Mouse (Mus musculus): ENCODE measurements around the gene Rere. TPM values are rescaled to one million over a fixed set of nuclear protein-coding genes. Genes with fewer than 3 reads are reported as not detected.

The Rere gene
- polyA plus RNA-seq, 2 experiments = 4.8 to 5.1 TPM

DNA sequence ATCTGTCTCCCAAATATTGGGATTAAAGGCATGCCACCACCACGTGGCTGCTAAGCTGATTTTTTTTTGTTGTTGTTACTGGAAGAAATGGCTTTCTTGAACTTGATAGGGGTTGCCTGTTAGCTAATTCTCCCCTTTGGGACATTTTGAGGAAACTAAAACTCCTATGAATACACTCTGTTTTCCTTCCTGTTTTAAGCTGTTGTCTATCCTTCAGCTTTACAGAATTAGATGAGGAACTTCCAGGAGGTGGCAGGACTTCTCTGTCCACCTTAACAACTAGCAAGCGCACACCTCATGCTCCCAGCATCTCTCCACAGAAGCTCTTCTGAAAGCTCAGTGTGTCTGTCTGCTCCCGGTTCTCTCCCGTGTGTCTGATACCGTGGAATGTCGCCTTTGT is 157.2 kb downstream of the Rere start:
- Histone ChIP-seq H3K4me1 (replicated peaks; ENCODE audit: control insufficient read depth in 2 of 2, insufficient read depth in 2 of 2, low read length in 1 of 2) (peaks cover 0 to 3% of the 10 kb centered on the region in 2 experiments; a peak in 2 of 4 replicates), H3K27me3 (ENCODE audit: control insufficient read depth, insufficient read depth, low read length) (no peaks in the 10 kb centered on the region), H3K4me2 (ENCODE audit: low read depth) (no peak overlapping the region), H3K9ac (replicated peaks) (no peak overlapping the region), H3K9me3 (ENCODE audit: control insufficient read depth, low read length) (no peaks in the 10 kb centered on the region), H3K27ac (no peak overlapping the region), H3K4me3 (ENCODE audit: insufficient read depth in 1 of 2, low read depth in 2 of 2, low read length in 2 of 2) (no peak overlapping the region), H3K36me3 (replicated peaks; ENCODE audit: control insufficient read depth, insufficient read depth, low read depth) (no peaks in the 10 kb centered on the region)
- no peak for TF ChIP-seq CTCF (IDR thresholded peaks at IDR 0.05; ENCODE audit: low read depth)
- TF ChIP-seq EP300 (IDR thresholded peaks at IDR 0.05; ENCODE audit: low read depth) = no peak
- DNase-seq (ENCODE audit: low read depth in 3 of 3, low spot score in 3 of 3) = no peak
- ATAC-seq (ENCODE audit: insufficient read depth) = no peak
- WGBS (ENCODE audit: insufficient replicate concordance) = 67% methylated on average over 6 of the region's 6 CpGs

DNA sequence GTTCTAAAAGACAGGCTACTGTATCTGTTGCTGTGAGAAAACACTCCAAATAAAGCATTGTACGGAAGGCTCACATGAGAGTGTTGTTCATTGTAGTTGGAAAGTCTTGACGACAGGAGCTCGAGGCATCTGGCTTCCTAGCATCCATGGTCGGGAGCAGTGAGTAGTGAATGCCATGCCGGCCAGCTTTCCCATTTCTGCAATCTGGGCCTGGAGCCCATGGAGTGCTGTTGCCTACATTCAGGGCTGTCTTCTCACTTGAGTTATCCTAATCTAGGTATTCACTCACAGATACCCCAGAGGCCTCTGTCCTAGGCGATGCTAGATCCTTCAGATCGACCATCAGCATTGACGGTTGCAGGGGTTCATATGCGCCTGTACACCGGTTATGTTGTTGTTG is 160.5 kb downstream of the Rere start:
- DNase-seq (ENCODE audit: low read depth in 3 of 3, low spot score in 3 of 3) = no peak
- Histone ChIP-seq H3K4me2 (ENCODE audit: low read depth) (no peak overlapping the region), H3K9me3 (ENCODE audit: control insufficient read depth, low read length) (no peaks in the 10 kb centered on the region), H3K27me3 (ENCODE audit: control insufficient read depth, insufficient read depth, low read length) (no peaks in the 10 kb centered on the region), H3K9ac (replicated peaks) (no peak overlapping the region), H3K4me3 (ENCODE audit: insufficient read depth in 1 of 2, low read depth in 2 of 2, low read length in 2 of 2) (no peak overlapping the region), H3K36me3 (replicated peaks; ENCODE audit: control insufficient read depth, insufficient read depth, low read depth) (no peaks in the 10 kb centered on the region), H3K4me1 (replicated peaks; ENCODE audit: control insufficient read depth in 2 of 2, insufficient read depth in 2 of 2, low read length in 1 of 2) (peaks cover 0 to 1% of the 10 kb centered on the region in 2 experiments; a peak in 1 of 4 replicates), H3K27ac (no peak overlapping the region)
- no peak for TF ChIP-seq CTCF (IDR thresholded peaks at IDR 0.05; ENCODE audit: low read depth)
- no peak for TF ChIP-seq EP300 (IDR thresholded peaks at IDR 0.05; ENCODE audit: low read depth)
- 81% methylated on average over 10 of the region's 10 CpGs for WGBS (ENCODE audit: insufficient replicate concordance)
- ATAC-seq (ENCODE audit: insufficient read depth) = no peak

DNA sequence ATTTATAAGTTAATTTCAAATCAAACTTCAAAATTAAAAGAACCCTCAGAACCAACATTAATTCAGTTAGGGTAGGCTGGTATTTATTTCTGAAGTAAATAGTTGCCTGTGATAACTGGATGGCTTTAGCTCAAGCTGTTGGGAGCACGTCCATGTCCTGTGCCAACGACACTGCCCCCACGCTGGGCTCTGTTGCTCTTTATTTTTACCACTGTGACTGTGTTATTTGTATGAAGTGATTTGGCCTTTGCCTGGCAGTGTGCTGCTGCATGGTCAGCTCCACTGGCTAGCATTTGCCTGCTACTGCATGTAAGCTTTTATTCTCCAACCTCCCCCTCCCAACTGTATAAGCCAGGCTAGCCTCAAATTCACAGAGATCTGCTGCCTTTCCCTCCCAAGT is 162.6 kb downstream of the Rere start:
- no peak overlapping the region for H3K4me3 ChIP-seq (ENCODE audit: insufficient read depth in 1 of 2, low read depth in 2 of 2, low read length in 2 of 2)
- no peak for ATAC-seq (ENCODE audit: insufficient read depth)
- no peaks in the 10 kb centered on the region for H3K36me3 ChIP-seq (replicated peaks; ENCODE audit: control insufficient read depth, insufficient read depth, low read depth)
- H3K9ac ChIP-seq (replicated peaks) = no peak overlapping the region
- 92% methylated on average over 3 of the region's 3 CpGs for WGBS (ENCODE audit: insufficient replicate concordance)
- DNase-seq (ENCODE audit: low read depth in 3 of 3, low spot score in 3 of 3) = no peak
- H3K4me2 ChIP-seq (ENCODE audit: low read depth) = no peak overlapping the region
- no peaks in the 10 kb centered on the region for H3K27me3 ChIP-seq (ENCODE audit: control insufficient read depth, insufficient read depth, low read length)
- H3K4me1 ChIP-seq (replicated peaks; ENCODE audit: control insufficient read depth in 2 of 2, insufficient read depth in 2 of 2, low read length in 1 of 2) = peaks cover 5 to 9% of the 10 kb centered on the region in 2 experiments
- no peak overlapping the region for H3K27ac ChIP-seq
- TF ChIP-seq EP300 (IDR thresholded peaks at IDR 0.05; ENCODE audit: low read depth) (no peak), CTCF (IDR thresholded peaks at IDR 0.05; ENCODE audit: low read depth) (no peak)
- H3K9me3 ChIP-seq (ENCODE audit: control insufficient read depth, low read length) = no peaks in the 10 kb centered on the region

DNA sequence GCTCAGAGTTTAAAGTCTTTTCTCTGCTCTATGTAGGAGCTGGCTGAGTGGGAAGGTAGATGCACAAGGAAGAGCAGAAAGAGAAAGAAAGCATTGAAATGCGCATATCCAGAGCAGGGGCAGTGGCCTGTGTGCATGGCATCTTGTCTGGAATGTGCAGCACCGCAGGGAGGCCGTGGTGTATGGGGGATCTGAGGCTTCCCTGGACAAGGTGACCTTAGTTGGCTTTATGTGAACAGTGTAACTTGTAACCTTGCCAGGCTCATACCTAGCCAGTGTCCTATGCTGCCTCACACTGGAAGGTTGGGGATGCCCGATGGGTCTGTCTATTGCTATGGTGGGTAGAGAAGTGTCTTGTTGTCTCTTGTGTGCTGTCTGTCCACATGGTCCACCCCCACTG is 165.2 kb downstream of the Rere start:
- ATAC-seq (ENCODE audit: insufficient read depth) (no peak), DNase-seq (ENCODE audit: low read depth in 3 of 3, low spot score in 3 of 3) (no peak)
- no peaks in the 10 kb centered on the region for H3K9me3 ChIP-seq (ENCODE audit: control insufficient read depth, low read length)
- no peaks in the 10 kb centered on the region for H3K36me3 ChIP-seq (replicated peaks; ENCODE audit: control insufficient read depth, insufficient read depth, low read depth)
- no peak overlapping the region for H3K27ac ChIP-seq
- H3K27me3 ChIP-seq (ENCODE audit: control insufficient read depth, insufficient read depth, low read length) = no peaks in the 10 kb centered on the region
- peaks cover 5 to 22% of the 10 kb centered on the region in 2 experiments for H3K4me1 ChIP-seq (replicated peaks; ENCODE audit: control insufficient read depth in 2 of 2, insufficient read depth in 2 of 2, low read length in 1 of 2)
- WGBS (ENCODE audit: insufficient replicate concordance) = 89% methylated on average over 4 of the region's 4 CpGs
- H3K4me2 ChIP-seq (ENCODE audit: low read depth) = no peak overlapping the region
- H3K4me3 ChIP-seq (ENCODE audit: insufficient read depth in 1 of 2, low read depth in 2 of 2, low read length in 2 of 2) = no peak overlapping the region
- no peak overlapping the region for H3K9ac ChIP-seq (replicated peaks)
- TF ChIP-seq EP300 (IDR thresholded peaks at IDR 0.05; ENCODE audit: low read depth) (no peak), CTCF (IDR thresholded peaks at IDR 0.05; ENCODE audit: low read depth) (no peak)

DNA sequence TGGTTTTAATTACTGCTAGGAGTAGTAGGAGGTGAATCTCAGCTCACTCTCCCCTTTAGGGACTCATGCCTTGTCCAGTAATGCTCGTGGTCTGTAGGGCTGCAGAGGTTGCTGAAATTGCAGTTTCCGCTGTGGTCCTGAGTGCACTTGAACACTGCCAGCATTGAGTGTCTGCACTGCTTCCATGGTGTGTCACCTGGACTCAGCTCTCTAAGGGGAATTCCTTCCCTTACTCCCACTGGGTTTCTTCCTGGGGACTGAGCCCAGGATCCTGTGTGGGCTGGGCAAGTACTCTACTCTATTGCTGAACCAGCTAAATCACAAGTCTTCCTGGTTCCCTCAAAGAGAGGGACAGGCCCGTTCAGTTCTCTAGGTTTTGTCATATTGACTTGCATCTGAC is 166.1 kb downstream of the Rere start:
- H3K4me1 ChIP-seq (replicated peaks; ENCODE audit: control insufficient read depth in 2 of 2, insufficient read depth in 2 of 2, low read length in 1 of 2) = peaks cover 5 to 27% of the 10 kb centered on the region in 2 experiments
- no peak overlapping the region for H3K9ac ChIP-seq (replicated peaks)
- no peak for ATAC-seq (ENCODE audit: insufficient read depth)
- TF ChIP-seq CTCF (IDR thresholded peaks at IDR 0.05; ENCODE audit: low read depth) (no peak), EP300 (IDR thresholded peaks at IDR 0.05; ENCODE audit: low read depth) (no peak)
- H3K27me3 ChIP-seq (ENCODE audit: control insufficient read depth, insufficient read depth, low read length) = no peaks in the 10 kb centered on the region
- no peaks in the 10 kb centered on the region for H3K36me3 ChIP-seq (replicated peaks; ENCODE audit: control insufficient read depth, insufficient read depth, low read depth)
- H3K9me3 ChIP-seq (ENCODE audit: control insufficient read depth, low read length) = no peaks in the 10 kb centered on the region
- no peak for DNase-seq (ENCODE audit: low read depth in 3 of 3, low spot score in 3 of 3)
- no peak overlapping the region for H3K27ac ChIP-seq
- H3K4me3 ChIP-seq (ENCODE audit: insufficient read depth in 1 of 2, low read depth in 2 of 2, low read length in 2 of 2) = no peak overlapping the region
- WGBS (ENCODE audit: insufficient replicate concordance) = 70% methylated on average over 3 of the region's 3 CpGs
- no peak overlapping the region for H3K4me2 ChIP-seq (ENCODE audit: low read depth)

All from liver, embryonic 14.5 days (tissue).